Mouse (Mus musculus) kidney, postnatal 36 days (tissue): Measurements from ENCODE around the gene Btnl10.
A peak's percentile ranks its signal among the peaks of the same experiment; 100 is the strongest.

ENCODE experiments used
- DNase-seq, 2 experiments: peaks; one replicate each; pipeline ENCODE4 v3.0.0; 2021 to 2022; ENCODE audit warnings: mixed read lengths in 2 of 2

The Btnl10 gene

GRCm38 (mm10) chr11:58917745-58918366 is at the start of gene Btnl10:
Gene Btnl10 (plus strand): TSS chr11:58917908.
- no peak for DNase-seq

DNA sequence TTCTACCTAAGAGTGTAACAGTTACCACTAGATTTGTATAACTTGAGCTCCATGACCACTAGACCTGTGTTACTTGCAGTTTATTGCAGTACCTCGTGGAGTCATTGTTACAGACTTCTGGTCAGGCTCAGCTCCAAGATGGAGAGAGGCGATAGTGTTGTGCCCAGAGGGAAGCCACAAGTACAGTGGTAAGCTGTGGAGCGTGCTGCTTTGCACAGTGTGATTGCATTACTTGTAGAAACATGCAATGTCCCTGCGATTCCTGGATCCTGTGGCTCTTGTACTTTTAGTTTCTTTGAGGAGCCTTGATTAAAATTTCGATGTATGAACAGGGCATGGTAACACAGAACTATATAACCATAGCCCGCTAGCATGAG is 49.8 kb upstream of the Btnl10 start:
- peak; percentile 14 to 15 for DNase-seq

DNA sequence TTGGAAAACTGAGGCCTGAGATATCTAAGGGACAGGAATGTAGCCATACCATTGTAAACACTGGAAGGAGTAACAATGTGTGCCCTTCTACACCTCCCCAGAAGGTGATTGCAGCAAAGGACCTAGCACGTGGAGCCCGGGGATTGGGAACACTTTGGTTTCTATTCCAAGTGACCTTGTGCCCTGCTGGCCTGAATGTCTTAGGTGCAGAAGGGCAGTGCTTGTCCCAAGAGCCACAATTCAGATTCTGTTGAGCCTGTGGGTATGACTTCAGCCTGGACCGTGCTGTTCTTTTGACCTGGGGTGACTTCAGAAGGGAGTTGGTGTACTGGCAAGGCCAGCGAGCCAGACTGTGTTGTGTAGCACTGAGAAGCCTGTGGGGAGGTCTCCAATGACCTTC is 46.7 kb upstream of the Btnl10 start:
- peak; percentile 36 to 60 for DNase-seq

- no peak for DNase-seq
Measured at GRCm38 (mm10) chr11:58883756-58884155, 34.0 kb upstream of the Btnl10 start.

- DNase-seq = no peak
Measured at GRCm38 (mm10) chr11:58890511-58890910, 27.2 kb upstream of the Btnl10 start.

DNA sequence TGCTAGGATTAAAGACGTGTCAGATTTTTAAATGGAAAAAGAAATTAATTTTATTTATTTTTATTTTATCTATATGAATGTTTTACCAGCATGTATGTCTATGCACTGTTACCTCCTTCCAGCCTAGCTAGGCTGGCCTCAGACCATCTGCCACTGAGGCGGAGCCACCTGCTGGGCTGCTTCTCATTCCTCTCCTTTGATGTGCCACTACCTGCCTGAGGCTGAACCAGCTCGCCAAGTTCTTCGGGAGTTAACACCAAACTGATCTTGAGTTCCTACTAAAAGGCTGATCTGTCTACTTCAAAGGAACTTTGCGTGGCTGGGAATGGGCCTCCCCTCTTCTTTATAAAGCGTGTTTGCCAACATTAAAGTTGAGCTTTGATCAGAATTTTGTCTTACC is 23.3 kb upstream of the Btnl10 start:
- no peak for DNase-seq

DNA sequence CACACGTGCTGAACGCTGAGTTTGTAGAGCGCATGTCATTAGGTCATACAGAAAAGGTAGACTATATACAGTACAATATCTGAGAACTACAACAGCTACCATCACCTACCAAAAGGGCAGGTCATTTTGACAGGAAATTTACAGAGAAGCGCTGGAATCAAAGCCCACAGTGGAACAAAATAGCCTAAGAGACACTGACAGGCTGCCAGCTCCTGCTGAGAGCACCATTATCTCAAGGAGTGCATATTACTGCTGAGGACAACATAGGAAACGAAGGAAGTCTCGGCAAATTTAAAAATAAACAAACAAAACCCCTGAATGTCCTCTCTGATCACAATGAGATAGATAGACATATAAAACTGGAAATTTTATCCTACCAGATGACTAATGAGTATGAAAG is 20.2 kb upstream of the Btnl10 start:
- DNase-seq = no peak

DNA sequence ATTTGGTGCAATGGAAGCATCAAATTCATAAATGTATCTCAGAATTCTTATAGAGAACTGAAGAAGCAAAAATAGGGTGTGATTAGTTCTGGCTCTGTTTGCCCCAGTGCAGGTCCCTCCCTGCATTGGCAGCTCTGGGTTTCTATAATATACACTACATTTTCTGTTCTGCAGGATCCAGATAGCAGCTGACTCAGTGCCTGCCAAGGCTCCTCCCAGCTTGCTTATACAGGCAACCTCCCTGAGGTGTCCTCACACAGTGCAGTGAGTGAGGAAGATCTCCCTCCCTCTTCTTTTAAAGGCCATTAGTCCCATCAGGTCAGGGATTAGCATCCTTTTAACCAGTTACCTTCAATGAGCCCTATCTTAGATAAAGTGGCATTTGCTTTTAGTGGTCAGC is 16.6 kb upstream of the Btnl10 start:
- no peak for DNase-seq

DNA sequence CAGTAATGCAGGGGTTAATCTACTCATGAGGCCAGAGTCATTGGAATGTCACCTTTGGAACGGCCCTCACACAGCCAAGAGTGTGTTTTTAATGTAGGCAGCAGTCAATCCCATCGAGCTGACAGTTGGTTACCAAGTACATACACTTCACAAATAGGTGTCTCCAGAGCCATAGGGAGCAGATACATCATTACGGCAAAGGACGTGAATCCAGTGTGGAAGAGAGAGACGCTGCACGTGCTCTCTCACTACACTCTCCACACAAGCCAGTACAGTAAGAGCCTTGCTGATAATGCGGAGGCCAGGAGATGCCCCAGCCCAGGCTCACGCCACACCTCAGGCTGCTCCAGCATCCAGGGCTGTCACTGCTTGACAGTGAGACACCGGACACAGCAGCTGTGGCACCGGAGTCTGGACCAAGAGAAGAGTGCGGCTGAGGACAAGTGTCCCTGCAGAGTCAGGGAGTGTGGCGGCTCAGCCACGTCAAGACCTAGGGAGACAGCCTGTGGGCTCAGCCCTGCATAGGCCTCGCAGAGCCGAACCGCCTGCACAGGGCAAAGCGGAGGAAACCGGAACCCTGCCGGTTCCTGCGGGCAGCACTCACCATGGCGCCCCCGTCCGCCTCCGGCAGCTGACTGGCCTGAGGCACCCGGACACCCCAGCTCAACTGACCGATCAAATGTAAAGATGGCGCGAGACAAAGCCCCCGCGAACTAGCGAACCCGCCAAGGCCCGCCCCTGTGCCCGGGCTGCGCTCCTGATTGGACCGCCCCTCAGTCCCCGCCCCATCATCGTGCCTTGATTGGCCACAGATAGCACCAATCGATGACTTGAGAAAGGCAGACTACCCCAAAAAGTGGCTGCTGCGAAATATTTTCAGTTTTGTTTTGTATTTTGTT is 13.9 kb upstream of the Btnl10 start, which contains the start of gene Zfp39:
Gene Zfp39, minus strand, starts transcription at position 715 of the 899 bp plus-strand sequence.
- peak; percentile 95 to 97 for DNase-seq

DNA sequence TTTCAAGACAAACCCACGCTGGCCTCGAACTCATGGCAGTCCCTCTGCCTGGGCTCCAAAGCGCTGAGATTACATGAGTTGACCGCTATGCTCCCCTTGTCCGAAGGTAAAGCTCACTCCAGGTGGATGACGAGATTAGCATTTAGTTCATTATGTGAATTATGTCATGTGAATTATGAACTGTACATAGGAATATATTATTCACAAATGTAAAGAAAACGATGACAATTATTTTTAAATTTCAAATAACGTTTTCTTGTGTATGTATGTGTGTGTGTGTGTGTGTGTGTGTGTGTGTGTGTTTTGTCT is 13.3 kb upstream of the Btnl10 start:
- DNase-seq = no peak

DNA sequence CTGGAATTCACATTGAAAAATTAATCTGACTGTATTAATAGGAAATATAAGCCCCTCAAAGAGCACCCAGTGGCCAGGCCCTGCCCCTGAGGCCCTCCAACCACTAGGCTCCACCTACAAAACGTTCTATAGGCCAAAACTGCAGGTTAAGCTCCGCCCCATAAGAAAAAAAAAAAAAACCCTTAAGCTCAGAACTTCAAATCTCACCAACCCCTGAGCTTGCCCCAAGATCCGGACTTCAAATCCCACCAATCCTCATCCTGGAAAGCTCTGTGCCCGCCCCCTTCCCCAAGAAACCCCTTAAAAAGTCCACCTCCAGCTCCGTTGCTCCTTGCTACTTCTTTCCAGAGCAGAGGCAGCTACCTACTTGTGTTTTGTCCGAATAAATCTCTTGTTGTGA is 12.9 kb upstream of the Btnl10 start:
- DNase-seq = peak; percentile 19 to 27

GRCm38 (mm10) chr11:58913776-58914175 is 3.9 kb upstream of the Btnl10 start:
- no peak for DNase-seq

- DNase-seq = peak; percentile 35 to 62
Measured at GRCm38 (mm10) chr11:58914461-58915028, 3.2 kb upstream of the Btnl10 start.

DNA sequence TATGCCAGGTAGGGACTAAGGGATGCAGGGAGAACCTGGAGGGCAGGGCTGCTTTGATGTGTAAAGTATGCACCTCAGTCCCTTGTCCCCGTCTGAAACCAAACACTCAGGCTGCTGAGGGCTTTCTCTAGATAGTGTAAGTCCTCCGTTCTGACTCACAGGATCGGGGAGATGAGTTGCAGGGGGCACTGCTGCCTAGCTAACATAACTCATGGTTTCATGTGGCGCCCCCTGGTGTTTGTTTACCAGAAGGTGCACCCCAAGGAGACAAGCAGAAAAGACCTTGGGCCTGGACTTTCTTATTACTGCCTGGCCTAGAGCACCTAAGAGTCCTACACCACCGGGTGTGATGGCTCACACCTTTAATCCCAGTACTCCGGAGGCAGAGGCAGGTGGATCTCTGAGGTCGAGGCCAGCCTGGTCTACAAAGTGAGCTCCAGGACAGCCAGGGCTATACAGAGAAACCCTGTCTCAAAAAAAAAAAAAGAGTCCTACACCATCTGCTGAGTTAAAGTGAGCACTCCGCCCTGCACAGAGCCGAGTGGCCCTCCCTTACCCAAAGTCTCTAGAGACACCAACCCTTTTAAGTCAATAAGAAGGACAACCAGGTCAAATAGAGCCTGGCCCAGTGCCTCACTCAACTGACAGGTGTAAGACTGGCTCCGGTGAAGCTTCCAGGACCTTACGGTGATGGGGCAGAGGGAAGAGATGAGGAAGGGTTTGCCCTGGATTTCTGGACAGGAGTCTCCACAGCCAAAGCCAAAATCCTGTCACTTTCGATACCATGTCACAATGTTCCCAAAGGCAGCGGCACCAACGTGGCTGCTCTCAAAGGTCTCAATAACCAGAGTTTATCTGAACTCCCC is 596 bp upstream of the Btnl10 start:
- peak; percentile 39 to 75 for DNase-seq

DNA sequence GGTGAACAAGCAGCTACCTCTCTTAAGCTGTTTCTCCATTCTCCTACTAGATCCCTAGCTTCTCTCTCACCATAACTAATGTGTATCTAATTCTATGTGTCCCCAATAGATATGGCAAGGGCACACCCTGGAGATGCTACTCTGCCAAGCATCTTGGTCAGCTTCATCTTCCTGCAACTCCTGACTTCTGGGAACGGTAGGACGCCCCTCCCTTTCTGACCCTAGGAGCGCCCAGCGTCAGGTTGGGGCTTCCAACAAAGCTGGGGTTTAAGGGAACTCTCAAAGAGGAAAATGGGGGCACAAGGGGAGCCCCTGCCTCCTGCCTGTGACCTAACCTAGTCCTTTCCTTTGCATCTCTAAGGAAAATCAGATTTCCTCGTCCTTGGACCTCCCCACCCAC is 1.1 kb downstream of the Btnl10 start:
- DNase-seq = no peak

DNA sequence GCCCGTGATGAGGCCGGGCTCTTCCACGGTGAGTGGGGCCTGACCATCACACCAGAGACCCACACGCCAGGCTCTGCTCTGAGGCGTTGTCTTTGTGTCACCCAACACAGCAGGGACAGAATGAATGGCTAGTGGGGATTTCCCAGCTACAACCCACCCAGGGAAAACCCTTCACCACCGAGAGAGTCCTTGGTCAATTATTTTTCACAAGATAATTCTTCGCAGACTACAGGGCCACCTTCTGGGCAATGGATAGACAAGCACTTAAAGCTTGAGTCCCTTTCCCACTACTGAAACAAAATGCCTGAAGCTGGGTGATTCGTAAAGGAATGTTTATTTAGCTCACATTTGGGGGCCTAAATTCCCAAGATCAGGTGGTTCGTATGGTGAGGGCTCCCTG is 4.7 kb downstream of the Btnl10 start:
- no peak for DNase-seq

GRCm38 (mm10) chr11:58926651-58927050 is 8.9 kb downstream of the Btnl10 start:
- peak; percentile 62 to 74 for DNase-seq

DNA sequence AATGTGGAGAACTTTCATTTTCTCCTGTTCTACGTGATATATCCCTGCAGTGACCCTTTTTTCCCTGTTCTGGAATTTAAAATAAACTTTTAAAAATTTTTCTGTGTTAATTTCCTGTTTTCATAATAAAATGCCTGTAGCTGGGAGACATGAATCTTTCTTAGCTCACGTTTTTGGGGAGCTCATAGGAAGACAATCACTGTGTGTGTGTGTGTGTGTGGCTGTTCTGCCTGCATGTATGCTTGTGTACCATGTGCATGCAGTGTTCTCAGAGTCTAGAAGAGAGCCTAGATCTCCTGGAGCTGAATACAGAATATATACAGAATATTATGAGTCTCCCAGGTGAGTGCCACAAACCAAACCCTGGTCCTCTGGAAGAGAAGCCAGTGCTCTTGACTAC is 9.3 kb downstream of the Btnl10 start:
- DNase-seq = no peak

DNA sequence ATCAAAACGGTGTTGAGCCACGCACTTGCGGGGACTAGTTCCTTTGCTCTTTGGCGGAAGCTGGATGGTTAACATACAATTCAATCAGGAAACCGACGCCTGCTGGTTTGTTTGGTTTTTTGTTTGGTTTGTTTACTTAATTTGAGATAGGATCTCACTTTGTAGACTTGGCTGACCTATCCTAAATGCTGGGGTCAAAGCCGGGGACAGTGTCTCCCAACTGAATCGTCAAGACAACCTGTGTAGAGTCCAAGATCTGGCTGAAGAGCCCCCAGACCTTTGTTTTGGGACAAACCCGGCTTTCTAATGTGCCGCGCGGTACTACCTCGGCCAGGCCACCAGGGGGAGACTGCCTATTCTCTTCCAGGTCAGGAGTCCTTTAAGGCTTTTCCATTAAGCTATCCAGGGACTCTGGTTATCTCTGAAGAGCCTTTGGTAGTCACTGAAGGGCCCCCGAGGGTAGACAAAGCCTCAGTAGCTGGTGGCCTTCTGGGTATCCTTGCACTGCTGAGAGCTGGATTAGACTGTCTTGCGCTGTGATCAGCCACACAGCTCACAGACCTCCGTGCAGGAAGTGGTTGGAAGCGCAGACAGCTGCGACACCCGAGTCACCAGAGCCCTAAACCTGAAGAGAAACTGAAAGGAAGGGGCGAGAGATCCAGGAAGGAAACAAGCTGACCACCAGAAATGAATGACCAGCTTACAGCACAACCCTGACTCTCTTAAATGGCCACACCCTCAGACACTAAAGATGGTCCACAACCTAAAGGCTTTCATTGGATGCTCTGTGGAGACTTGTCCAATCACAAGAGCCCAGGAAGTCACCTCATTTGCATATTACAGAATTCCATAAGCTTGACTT is 10.3 kb downstream of the Btnl10 start:
- peak; percentile 61 to 75 for DNase-seq

DNA sequence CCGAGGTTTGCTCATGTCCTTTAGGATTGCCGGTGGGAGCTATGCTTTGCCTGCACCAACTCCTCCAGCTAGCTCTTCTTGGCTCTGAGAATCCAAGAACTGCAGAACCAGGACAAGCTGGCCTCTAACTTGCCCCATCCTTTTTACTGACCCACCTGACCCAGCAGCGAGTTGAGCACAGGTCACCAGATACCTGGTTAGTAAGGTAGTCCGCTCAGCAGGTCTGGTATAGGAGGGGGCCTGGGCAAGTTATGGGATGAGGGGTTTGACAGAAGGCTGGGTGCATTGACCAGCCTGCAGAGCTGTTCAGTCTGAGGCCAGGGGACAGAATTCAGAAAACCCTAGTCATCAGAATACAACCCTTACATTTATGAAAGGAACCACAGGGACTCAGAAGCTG is 11.3 kb downstream of the Btnl10 start:
- DNase-seq = no peak

DNA sequence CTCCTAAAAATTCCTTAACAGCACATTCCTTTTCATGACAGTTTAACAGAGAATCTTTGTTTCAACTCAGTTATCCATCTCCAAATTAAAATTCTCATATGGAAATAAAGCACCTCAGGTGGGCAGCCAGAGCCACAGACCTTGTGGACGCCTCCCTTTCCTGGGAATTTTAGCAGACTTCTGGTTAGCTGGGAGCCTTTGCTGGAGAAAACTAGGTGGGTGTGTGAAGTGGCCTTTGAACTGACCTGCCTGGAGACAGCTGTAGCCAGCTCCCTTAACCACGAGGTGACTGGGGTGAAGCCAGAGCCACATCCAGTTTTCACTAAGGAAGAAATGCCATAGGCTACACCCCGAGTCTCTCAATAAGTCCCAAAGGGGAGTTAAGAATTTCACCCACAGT is 11.9 kb downstream of the Btnl10 start:
- DNase-seq = peak; percentile 60 to 68

- DNase-seq = no peak
Measured at GRCm38 (mm10) chr11:58930254-58930653, 12.5 kb downstream of the Btnl10 start.
